Mouse (Mus musculus) intestine, postnatal 0 days (tissue): ENCODE measurements around the gene Cdh15. TPM values are rescaled to one million over a fixed set of nuclear protein-coding genes. Genes with fewer than 3 reads are reported as not detected.

Experiments
- ATAC-seq: fragments of 200-750 bp; cut with Nextera tagmentation; 2 replicates; pipeline ENCODE4 v1.8.0; 2017; ENCODE audit warnings: mild to moderate bottlenecking, moderate TSS enrichment, moderate library complexity
- H3K27ac ChIP-seq: fragments of 300-500 bp; sonication (generic); 2 replicates; pipeline ENCODE4 v1.5.1; 2014; ENCODE audit warnings: mild to moderate bottlenecking, low read depth, low read length, moderate library complexity
- H3K27me3 ChIP-seq: fragments of 300-500 bp; sonication (generic); replicated peaks from 2 replicates; pipeline ENCODE4 v1.6.1; 2014; ENCODE audit warnings: low read length, mixed read lengths; ENCODE audit not compliant: control insufficient read depth, insufficient read depth
- H3K36me3 ChIP-seq: fragments of 300-500 bp; sonication (generic); 2 replicates; pipeline ENCODE4 v1.6.1; 2014; ENCODE audit warnings: mild to moderate bottlenecking, moderate library complexity; ENCODE audit not compliant: control insufficient read depth, insufficient read depth
- H3K4me1 ChIP-seq: fragments of 300-500 bp; sonication (generic); replicated peaks from 2 replicates; pipeline ENCODE4 v1.6.1; 2014; ENCODE audit warnings: antibody characterized with exemption, low read length, mixed read lengths; ENCODE audit not compliant: control insufficient read depth, insufficient read depth
- H3K4me2 ChIP-seq: fragments of 300-500 bp; sonication (generic); replicated peaks from 2 replicates; pipeline ENCODE4 v1.6.1; 2014; ENCODE audit warnings: low read depth, mild to moderate bottlenecking, moderate library complexity
- H3K4me3 ChIP-seq: fragments of 300-500 bp; sonication (generic); 2 replicates; pipeline ENCODE4 v1.5.1; 2014; ENCODE audit warnings: low read depth, low read length
- H3K9ac ChIP-seq: fragments of 300-500 bp; sonication (generic); 2 replicates; pipeline ENCODE4 v1.6.1; 2014; ENCODE audit warnings: mild to moderate bottlenecking, low read depth, low read length
- H3K9me3 ChIP-seq: fragments of 300-500 bp; sonication (generic); 2 replicates; pipeline ENCODE4 v1.6.1; 2016; ENCODE audit warnings: mixed run types; ENCODE audit not compliant: control insufficient read depth
- CTCF ChIP-seq: sonication (generic); IDR thresholded peaks from 2 replicates; pipeline ENCODE4 v1.5.1; 2016; ENCODE audit warnings: low read depth, mild to moderate bottlenecking, control low read depth, antibody characterized with exemption, moderate library complexity
- WGBS: fragments of 180-500 bp; shearing (Covaris S2); extraction: QIAGEN DNeasy Blood & Tissue Kit; methylation state at CpG from one replicate; pipeline ENCODE4 v1.1.7; 2014; 5-methylcytosine and 5-hydroxymethylcytosine counted together
- polyA plus RNA-seq: library from polyadenylated mRNA; unstranded; fragments of >200 nt; fragmentation: Nextera tagmentation; extraction: Ambion mirVana; gene quantifications from 2 replicates; pipeline ENCODE4 v1.2.1, GENCODE M21; 2015

The Cdh15 gene
- polyA plus RNA-seq, 1 experiment from 2014 or later, result 0.07 TPM

GRCm38 (mm10) chr8:122899085-122899484, 51.3 kb downstream of the Cdh15 start:
- H3K27ac ChIP-seq, result no peak overlapping the region
- peaks cover 58% of the 10 kb centered on the region for H3K36me3 ChIP-seq
- H3K9me3 ChIP-seq, result no peaks in the 10 kb centered on the region
- TF ChIP-seq CTCF, result peak; percentile 23
- WGBS, result 76% methylated on average over 5 of the region's 5 CpGs
- H3K27me3 ChIP-seq, result no peaks in the 10 kb centered on the region
- H3K4me3 ChIP-seq, result no peak overlapping the region
- H3K9ac ChIP-seq, result no peak overlapping the region
- no peak for ATAC-seq
- no peaks in the 10 kb centered on the region for H3K4me1 ChIP-seq
- no peak overlapping the region for H3K4me2 ChIP-seq

- Histone ChIP-seq H3K4me1 (no peaks in the 10 kb centered on the region; the same call in 1 of the 2 replicates), H3K4me3 (no peak overlapping the region), H3K27me3 (no peaks in the 10 kb centered on the region), H3K36me3 (peaks cover 34% of the 10 kb centered on the region), H3K4me2 (no peak overlapping the region), H3K9me3 (no peaks in the 10 kb centered on the region), H3K9ac (no peak overlapping the region), H3K27ac (no peak overlapping the region)
- WGBS, result 87% methylated on average over 7 of the region's 7 CpGs
- no peak for TF ChIP-seq CTCF
- no peak for ATAC-seq
These were observed 53.7 kb downstream of the Cdh15 start for GRCm38 (mm10) chr8:122901476-122901875.

GRCm38 (mm10) chr8:122901892-122902515, 54.2 kb downstream of the Cdh15 start:
- Histone ChIP-seq H3K9ac (no peak overlapping the region), H3K36me3 (peaks cover 31% of the 10 kb centered on the region), H3K9me3 (no peaks in the 10 kb centered on the region), H3K27me3 (no peaks in the 10 kb centered on the region), H3K4me2 (no peak overlapping the region), H3K4me3 (no peak overlapping the region), H3K4me1 (no peaks in the 10 kb centered on the region; the same call in 1 of the 2 replicates), H3K27ac (no peak overlapping the region)
- no peak for TF ChIP-seq CTCF
- no peak for ATAC-seq
- WGBS, result 86% methylated on average over 8 of the region's 8 CpGs

GRCm38 (mm10) chr8:122902581-122902980, 54.8 kb downstream of the Cdh15 start:
- no peak for ATAC-seq
- TF ChIP-seq CTCF, result no peak
- Histone ChIP-seq H3K9me3 (no peaks in the 10 kb centered on the region), H3K4me1 (no peaks in the 10 kb centered on the region; the same call in 1 of the 2 replicates), H3K27me3 (no peaks in the 10 kb centered on the region), H3K27ac (no peak overlapping the region), H3K4me2 (no peak overlapping the region), H3K36me3 (peaks cover 31% of the 10 kb centered on the region), H3K9ac (no peak overlapping the region), H3K4me3 (no peak overlapping the region)
- 74% methylated on average over 3 of the region's 3 CpGs for WGBS

GRCm38 (mm10) chr8:122903002-122903401, 55.2 kb downstream of the Cdh15 start:
- TF ChIP-seq CTCF, result no peak
- Histone ChIP-seq H3K27me3 (no peaks in the 10 kb centered on the region), H3K4me3 (no peak overlapping the region), H3K4me2 (no peak overlapping the region), H3K4me1 (no peaks in the 10 kb centered on the region; the same call in 1 of the 2 replicates), H3K27ac (no peak overlapping the region), H3K9me3 (no peaks in the 10 kb centered on the region), H3K36me3 (peaks cover 32% of the 10 kb centered on the region), H3K9ac (no peak overlapping the region)
- ATAC-seq, result no peak
- WGBS, result 80% methylated on average over 5 of the region's 5 CpGs

- no peak overlapping the region for H3K4me3 ChIP-seq
- no peaks in the 10 kb centered on the region for H3K9me3 ChIP-seq
- H3K36me3 ChIP-seq, result peaks cover 32% of the 10 kb centered on the region
- no peak for ATAC-seq
- 92% methylated on average over 11 of the region's 11 CpGs for WGBS
- no peak overlapping the region for H3K27ac ChIP-seq
- no peak overlapping the region for H3K9ac ChIP-seq
- H3K27me3 ChIP-seq, result no peaks in the 10 kb centered on the region
- H3K4me2 ChIP-seq, result no peak overlapping the region
- no peak for TF ChIP-seq CTCF
- H3K4me1 ChIP-seq, result no peaks in the 10 kb centered on the region; the same call in 1 of the 2 replicates
These were observed 56.7 kb downstream of the Cdh15 start for GRCm38 (mm10) chr8:122904496-122904895.
